Mouse (Mus musculus) heart, adult 2 months (tissue): ENCODE data around the gene Arntl2. TPM values are rescaled to one million over a fixed set of nuclear protein-coding genes. Genes with fewer than 3 reads are reported as not detected.

Source experiments
- DNase-seq, 2 experiments: peaks; one replicate each; pipeline ENCODE4 v3.0.0; 2021
- H3K27ac ChIP-seq: fragments of 200-600 bp; 2 replicates; pipeline ENCODE4 v1.8.1; 2022
- H3K27me3 ChIP-seq: fragments of 200-500 bp; 2 replicates; pipeline ENCODE4 v1.6.1; 2012; ENCODE audit warnings: mild to moderate bottlenecking, low read length, inconsistent platforms, mixed read lengths; ENCODE audit not compliant: control insufficient read depth, insufficient read depth
- H3K36me3 ChIP-seq: fragments of 200-500 bp; 2 replicates; pipeline ENCODE4 v1.6.1; 2012; ENCODE audit warnings: low read length, inconsistent platforms; ENCODE audit not compliant: control insufficient read depth, insufficient read depth
- H3K4me1 ChIP-seq: fragments of 200-500 bp; 2 replicates; pipeline ENCODE4 v1.6.1; 2011; ENCODE audit warnings: low read length; ENCODE audit not compliant: control insufficient read depth, insufficient read depth
- H3K4me3 ChIP-seq: fragments of 200-600 bp; 2 replicates; pipeline ENCODE4 v1.8.1; 2022
- H3K79me2 ChIP-seq: fragments of 200-500 bp; replicated peaks from 2 replicates; pipeline ENCODE4 v1.6.1; 2012; ENCODE audit warnings: mild to moderate bottlenecking, inconsistent platforms, low read length, moderate library complexity, mixed read lengths; ENCODE audit not compliant: control insufficient read depth, insufficient read depth
- H3K9ac ChIP-seq: fragments of 200-500 bp; 2 replicates; pipeline ENCODE4 v1.6.1; 2012; ENCODE audit warnings: low read depth, mild to moderate bottlenecking, control low read depth, inconsistent platforms, low read length, mixed read lengths
- CTCF ChIP-seq: fragments of 200-600 bp; IDR thresholded peaks from 2 replicates; pipeline ENCODE4 v1.8.1; 2022; ENCODE audit warnings: antibody characterized with exemption, mild to moderate bottlenecking, moderate library complexity
- EP300 ChIP-seq: fragments of 200-500 bp; IDR thresholded peaks from 2 replicates; pipeline ENCODE4 v1.6.1; 2011; ENCODE audit warnings: low read depth, low read length, control low read depth; ENCODE audit not compliant: insufficient read depth
- POLR2A ChIP-seq: fragments of 200-500 bp; IDR thresholded peaks from 2 replicates; pipeline ENCODE4 v1.6.1; 2011; ENCODE audit warnings: mild to moderate bottlenecking, low read depth, low read length, control low read depth; ENCODE audit not compliant: insufficient read depth
- WGBS: fragments of 180-500 bp; shearing (Covaris S2); methylation state at CpG from one replicate; pipeline ENCODE4 v1.1.7; 2018; 5-methylcytosine and 5-hydroxymethylcytosine counted together
- intact Hi-C: fragments of 180-260 bp; cut with DNase I; formaldehyde crosslinking; loops from one replicate; pipeline ENCODE4 v1.15.1; 2025
- polyA plus RNA-seq: library from polyadenylated mRNA; depleted of rRNA; stranded (reverse); fragments of >200 nt; gene quantifications from 2 replicates; pipeline ENCODE4 v1.2.3, GENCODE M21; 2012
- total RNA-seq, 2 experiments: library from RNA; stranded (reverse); gene quantifications; 2 replicates each; pipeline ENCODE4 v1.2.3; 2021

Gene Arntl2
- total and polyA plus RNA-seq, 3 experiments, result 0.86 to 2.6 (median 1.5) TPM

GRCm38 (mm10) chr6:146835784-146836183 is 39.9 kb downstream of the Arntl2 start:
- Histone ChIP-seq H3K27me3 (no peaks in the 10 kb centered on the region), H3K4me1 (peaks cover 4% of the 10 kb centered on the region), H3K79me2 (no peaks in the 10 kb centered on the region), H3K27ac (no peak overlapping the region), H3K9ac (no peak overlapping the region), H3K4me3 (no peak overlapping the region), H3K36me3 (no peaks in the 10 kb centered on the region)
- WGBS, result 52% methylated on average over 4 of the region's 4 CpGs
- TF ChIP-seq CTCF (no peak), EP300 (no peak), POLR2A (no peak)
- intact Hi-C loops, result loop anchor here (5.0 to 10.0 kb wide), 2 partner anchors 52 to 1119 kb away; partner anchors contain the start of gene Ppfibp1
- no peak for DNase-seq

- intact Hi-C loops, result loop anchor here (5.0 to 10.0 kb wide), 2 partner anchors 50 to 1117 kb away; partner anchors contain the start of gene Ppfibp1
- no peaks in the 10 kb centered on the region for H3K79me2 ChIP-seq
- no peak overlapping the region for H3K27ac ChIP-seq
Observed at GRCm38 (mm10) chr6:146837316-146837715, 41.5 kb downstream of the Arntl2 start.

GRCm38 (mm10) chr6:146838366-146838765 is 42.5 kb downstream of the Arntl2 start:
- peaks cover 4% of the 10 kb centered on the region for H3K4me1 ChIP-seq
- no peaks in the 10 kb centered on the region for H3K36me3 ChIP-seq
- WGBS, result 95% methylated on average over 5 of the region's 5 CpGs
- H3K27me3 ChIP-seq, result no peaks in the 10 kb centered on the region
- H3K4me3 ChIP-seq, result no peak overlapping the region
- no peak overlapping the region for H3K27ac ChIP-seq
- no peaks in the 10 kb centered on the region for H3K79me2 ChIP-seq
- intact Hi-C loops, result loop anchor here (5.0 to 10.0 kb wide), 2 partner anchors 49 to 1116 kb away; partner anchors contain the start of gene Ppfibp1
- DNase-seq, result no peak
- H3K9ac ChIP-seq, result no peak overlapping the region
- TF ChIP-seq POLR2A (no peak), CTCF (peak; percentile 36)

More at GRCm38 (mm10) chr6:146837316-146837715, 41.5 kb downstream of the Arntl2 start:
- H3K27me3 ChIP-seq, result no peaks in the 10 kb centered on the region
- peaks cover 4% of the 10 kb centered on the region for H3K4me1 ChIP-seq
- H3K36me3 ChIP-seq, result no peaks in the 10 kb centered on the region
- DNase-seq, result no peak
- 62% methylated on average over 7 of the region's 7 CpGs for WGBS
- no peak overlapping the region for H3K9ac ChIP-seq
- no peak overlapping the region for H3K4me3 ChIP-seq
- TF ChIP-seq POLR2A (no peak), CTCF (no peak), EP300 (no peak)

GRCm38 (mm10) chr6:146838863-146839262 is 43.0 kb downstream of the Arntl2 start:
- H3K27me3 ChIP-seq, result no peaks in the 10 kb centered on the region
- intact Hi-C loops, result loop anchor here (5.0 to 10.0 kb wide), 2 partner anchors 48 to 1116 kb away; partner anchors contain the start of gene Ppfibp1
- no peak overlapping the region for H3K4me3 ChIP-seq
- no peaks in the 10 kb centered on the region for H3K36me3 ChIP-seq
- WGBS, result 95% methylated on average over 4 of the region's 4 CpGs
- H3K9ac ChIP-seq, result no peak overlapping the region
- H3K4me1 ChIP-seq, result peaks cover 2% of the 10 kb centered on the region
- no peak overlapping the region for H3K27ac ChIP-seq
- DNase-seq, result no peak
- TF ChIP-seq CTCF (no peak), POLR2A (no peak), EP300 (no peak)
- no peaks in the 10 kb centered on the region for H3K79me2 ChIP-seq

GRCm38 (mm10) chr6:146844867-146845266 is 49.0 kb downstream of the Arntl2 start:
- DNase-seq, result peak in 1 of 2 experiments; percentile 47
- H3K27ac ChIP-seq, result peak overlapping the region; percentile 31
- H3K27me3 ChIP-seq, result no peaks in the 10 kb centered on the region
- H3K9ac ChIP-seq, result no peak overlapping the region
- peaks cover 12% of the 10 kb centered on the region for H3K4me1 ChIP-seq
- no peaks in the 10 kb centered on the region for H3K79me2 ChIP-seq
- no peak overlapping the region for H3K4me3 ChIP-seq
- WGBS, result 59% methylated on average over 6 of the region's 6 CpGs
- TF ChIP-seq EP300 (peak; percentile 70; the same call in 1 of the 2 replicates), CTCF (no peak)
- no peaks in the 10 kb centered on the region for H3K36me3 ChIP-seq
- intact Hi-C loops, result no loop called here

GRCm38 (mm10) chr6:146845347-146845746 is 49.5 kb downstream of the Arntl2 start:
- 80% methylated on average over 5 of the region's 5 CpGs for WGBS
- Histone ChIP-seq H3K36me3 (no peaks in the 10 kb centered on the region), H3K9ac (no peak overlapping the region), H3K79me2 (no peaks in the 10 kb centered on the region), H3K27ac (peak overlapping the region; percentile 31), H3K27me3 (no peaks in the 10 kb centered on the region), H3K4me3 (no peak overlapping the region), H3K4me1 (peaks cover 12% of the 10 kb centered on the region)
- no peak for DNase-seq
- intact Hi-C loops, result no loop called here
- TF ChIP-seq EP300 (no peak), CTCF (no peak), POLR2A (no peak)
